Mouse (Mus musculus) adipocyte (in vitro differentiated cells): ENCODE results near the gene AW549877.

ENCODE experiments used
- DNase-seq: peaks from one replicate; pipeline ENCODE4 v3.0.0-alpha.2; 2016; ENCODE audit warnings: low spot score

The AW549877 gene

GRCm38 (mm10) chr15:3984876-3985275, 10.7 kb downstream of the AW549877 start:
- peak; percentile 45 for DNase-seq

DNA sequence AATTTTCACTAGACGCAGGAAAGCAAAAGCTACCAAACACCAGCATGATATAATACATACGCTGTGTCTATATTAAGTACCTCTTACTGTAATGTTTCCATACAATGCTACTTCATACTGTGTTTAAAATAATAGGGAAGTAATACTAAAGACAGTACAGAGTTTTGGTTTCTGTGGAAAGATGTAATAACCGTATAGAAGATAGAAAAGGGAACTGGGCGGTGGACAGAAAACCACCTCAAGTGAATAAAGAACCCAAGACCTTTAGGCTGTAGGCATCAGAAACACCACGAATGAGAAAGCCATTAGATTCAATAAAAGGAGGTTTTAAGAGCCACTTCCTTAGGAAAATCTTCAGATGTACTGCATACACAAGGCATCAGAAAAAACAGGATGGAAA, 12.8 kb downstream of the AW549877 start:
- DNase-seq = no peak

- DNase-seq = no peak
Measured at GRCm38 (mm10) chr15:3979871-3980270, 15.7 kb downstream of the AW549877 start.

GRCm38 (mm10) chr15:3979061-3979848, 16.3 kb downstream of the AW549877 start, which contains the start of gene Fbxo4:
Gene Fbxo4 (minus strand): TSS chr15:3979573.
- DNase-seq = peak; percentile 91

- no peak for DNase-seq
Measured at GRCm38 (mm10) chr15:3978279-3978678, 17.3 kb downstream of the AW549877 start.

- DNase-seq = no peak
Measured at GRCm38 (mm10) chr15:3973300-3973699, 22.2 kb downstream of the AW549877 start.

DNA sequence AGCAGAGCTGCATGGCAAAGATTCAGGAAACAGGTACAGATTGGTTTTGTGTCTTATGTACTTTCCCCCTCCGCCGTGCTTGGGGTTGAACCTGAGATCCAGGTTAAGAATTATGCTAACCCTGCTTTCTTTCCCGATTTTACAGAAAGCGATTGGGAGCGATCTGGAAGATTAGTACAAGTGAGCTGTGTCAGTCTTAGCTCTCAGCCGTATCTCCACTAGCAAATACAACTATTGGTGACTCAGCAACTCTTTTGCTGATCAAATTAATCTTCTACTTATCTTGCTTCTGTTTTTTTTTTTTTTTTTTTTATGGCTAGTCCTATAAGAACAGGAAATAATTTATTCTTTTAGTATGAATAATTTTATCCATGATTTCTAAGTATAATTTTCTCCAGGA, 25.4 kb downstream of the AW549877 start:
- no peak for DNase-seq

DNA sequence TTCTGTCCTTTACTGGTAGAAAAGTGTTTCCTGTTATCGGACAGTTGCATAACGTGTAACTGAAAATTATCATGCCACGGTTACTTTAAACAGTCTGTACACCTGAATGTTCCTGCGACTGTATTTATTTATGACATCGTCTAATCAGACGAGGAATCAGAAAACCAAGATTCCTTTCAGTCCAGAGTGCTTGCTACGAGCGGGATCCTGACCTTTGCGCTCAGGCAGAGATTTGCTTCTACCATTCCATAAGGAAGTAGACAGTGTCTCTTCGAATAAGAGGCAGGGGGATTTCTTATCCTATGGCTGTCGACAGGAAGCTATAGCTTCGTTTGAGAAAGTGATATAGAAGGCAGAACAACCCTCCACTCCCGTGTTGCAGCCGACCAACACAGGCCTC, 25.8 kb downstream of the AW549877 start:
- DNase-seq = no peak

DNA sequence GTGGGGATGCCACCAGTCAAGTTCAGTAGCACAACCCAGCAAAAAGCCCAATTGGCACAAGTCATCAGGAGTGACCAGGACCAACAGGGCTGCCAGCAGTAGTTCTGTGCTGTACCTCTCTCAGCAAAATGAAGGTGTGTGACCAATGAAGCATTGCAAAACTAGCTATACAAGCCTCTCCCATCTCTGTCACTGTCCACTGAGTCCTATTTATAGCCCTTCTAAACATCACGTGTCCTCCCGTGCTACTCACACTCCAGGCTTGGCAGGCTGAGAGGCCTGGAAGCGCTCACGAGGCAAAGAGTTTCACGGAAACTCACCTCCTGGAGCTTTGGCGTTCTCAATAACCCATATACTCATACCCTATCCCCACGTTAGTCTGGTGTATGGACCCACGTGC, 33.3 kb downstream of the AW549877 start:
- DNase-seq = no peak

GRCm38 (mm10) chr15:3960094-3960493, 35.5 kb downstream of the AW549877 start:
- DNase-seq = no peak

DNA sequence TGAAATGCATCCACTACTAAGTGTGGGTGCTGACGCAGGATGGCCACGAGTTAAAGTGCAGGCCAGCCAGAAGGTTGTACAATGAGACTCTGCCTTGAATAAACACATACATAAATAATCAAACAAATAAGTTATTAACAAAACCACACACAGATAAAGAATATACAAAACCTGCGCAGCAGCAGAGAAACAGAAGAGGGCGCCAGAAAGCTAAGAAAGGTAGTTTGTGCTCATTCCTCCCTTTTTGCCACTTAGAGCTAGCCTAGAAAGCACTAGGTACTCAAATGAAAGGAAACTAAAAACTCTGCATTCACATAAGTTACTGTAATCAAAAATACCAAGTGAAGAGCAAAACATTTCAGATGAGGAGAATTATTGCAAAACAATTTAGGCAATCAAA, 37.6 kb downstream of the AW549877 start:
- peak; percentile 80 for DNase-seq

- DNase-seq = peak; percentile 89
Measured at GRCm38 (mm10) chr15:3954971-3955370, 40.6 kb downstream of the AW549877 start.

- no peak for DNase-seq
Measured at GRCm38 (mm10) chr15:3938132-3938531, 57.4 kb downstream of the AW549877 start.

DNA sequence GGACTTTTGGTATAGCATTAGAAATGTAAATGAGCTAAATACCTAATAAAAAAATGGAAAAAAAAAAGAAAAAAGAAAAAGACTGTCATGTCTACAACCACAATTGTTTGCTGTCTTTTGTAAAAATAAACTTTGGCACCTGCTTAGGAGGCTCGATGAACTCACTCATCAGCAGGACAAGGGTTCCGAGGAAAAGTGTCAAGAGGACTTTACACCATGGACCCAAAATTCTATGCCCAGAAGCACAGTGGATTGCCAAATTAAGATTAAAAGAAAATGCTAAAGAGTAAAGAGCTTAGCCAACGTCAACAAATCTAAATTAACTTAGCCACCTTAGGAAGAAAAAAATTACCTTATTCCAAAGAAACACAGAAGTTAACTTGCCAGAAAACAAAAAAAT, 59.5 kb downstream of the AW549877 start:
- DNase-seq = no peak

DNA sequence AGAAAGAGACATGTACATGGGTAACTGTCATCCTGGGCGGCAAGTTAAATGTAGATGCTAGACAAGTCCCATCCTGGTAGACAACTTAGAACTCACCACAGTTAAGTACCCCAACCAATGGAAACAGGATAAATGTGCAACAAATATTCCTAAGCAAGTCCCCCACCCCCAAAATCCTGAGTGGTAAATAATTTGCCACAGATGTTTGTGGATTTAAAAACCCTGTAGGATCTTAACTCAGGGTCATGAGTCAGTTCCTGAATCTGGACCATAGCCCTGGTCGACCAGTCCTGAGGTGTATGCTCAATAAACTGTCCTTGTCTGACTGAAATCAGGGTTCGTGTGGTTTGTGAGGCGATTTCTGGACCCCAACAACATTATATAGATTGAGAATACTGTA, 62.1 kb downstream of the AW549877 start:
- DNase-seq = no peak
